Mouse (Mus musculus): ENCODE measurements around the gene Zfp362. TPM values are rescaled to one million over a fixed set of nuclear protein-coding genes. Genes with fewer than 3 reads are reported as not detected.

Zfp362 gene
- polyA plus RNA-seq, 1 experiment from 2014 or later: 19.9 TPM

- ChIA-PET POLR2A (interaction anchor here (1.7 kb wide), 1 partner anchor 9 kb away, joined by 6 read pairs; no protein-coding TSS in a partner anchor), CTCF (interaction anchor here (1.1 to 2.2 kb wide), 2 partner anchors 9 to 92 kb away, joined by 3 to 6 read pairs; no protein-coding TSS in a partner anchor)
- DNase-seq (ENCODE audit: low read depth, low spot score) (no peak), ATAC-seq (no peak)
- TF ChIP-seq CTCF (IDR thresholded peaks at IDR 0.05): no peak
- in situ Hi-C loops (cut with MboI; ENCODE audit: low pct_unique_long_range_greater_than_20kb): no loop called here
- H3K27me3 ChIP-seq: no peaks in the 10 kb centered on the region
These were observed 2.3 kb downstream of the Zfp362 start for GRCm38 (mm10) chr4:128803569-128803968.

- ATAC-seq (no peak), DNase-seq (ENCODE audit: low read depth, low spot score) (no peak)
- ChIA-PET CTCF (no interaction called here), POLR2A (no interaction called here)
- no peak for TF ChIP-seq CTCF (IDR thresholded peaks at IDR 0.05)
- no peaks in the 10 kb centered on the region for H3K27me3 ChIP-seq
- in situ Hi-C loops (cut with MboI; ENCODE audit: low pct_unique_long_range_greater_than_20kb): no loop called here
These were observed 4.0 kb downstream of the Zfp362 start for GRCm38 (mm10) chr4:128801675-128802465.

- DNase-seq (ENCODE audit: low read depth, low spot score) (no peak), ATAC-seq (no peak)
- in situ Hi-C loops (cut with MboI; ENCODE audit: low pct_unique_long_range_greater_than_20kb): no loop called here
- no peaks in the 10 kb centered on the region for H3K27me3 ChIP-seq
- ChIA-PET POLR2A (no interaction called here), CTCF (no interaction called here)
- no peak for TF ChIP-seq CTCF (IDR thresholded peaks at IDR 0.05)
These were observed 9.1 kb downstream of the Zfp362 start for GRCm38 (mm10) chr4:128796788-128797187.

- ChIA-PET POLR2A (interaction anchor here (0.6 kb wide), 1 partner anchor 42 kb away, joined by 3 read pairs; no protein-coding TSS in a partner anchor), CTCF (no interaction called here)
- no peak for DNase-seq (ENCODE audit: low read depth, low spot score)
These were observed 10.2 kb downstream of the Zfp362 start for GRCm38 (mm10) chr4:128795596-128795995.

GRCm38 (mm10) chr4:128794198-128794597, 11.6 kb downstream of the Zfp362 start:
- POLR2A ChIA-PET: interaction anchor here (0.8 to 1.6 kb wide), 3 partner anchors 10 to 35 kb away, joined by 3 to 6 read pairs (median 6); no protein-coding TSS in a partner anchor
- CTCF ChIA-PET: interaction anchor here (1.8 kb wide), 1 partner anchor 10 kb away, joined by 6 read pairs; no protein-coding TSS in a partner anchor
- in situ Hi-C loops (cut with MboI; ENCODE audit: low pct_unique_long_range_greater_than_20kb): no loop called here
- DNase-seq (ENCODE audit: low read depth, low spot score) (no peak), ATAC-seq (no peak)
- no peak for TF ChIP-seq CTCF (IDR thresholded peaks at IDR 0.05)
- no peaks in the 10 kb centered on the region for H3K27me3 ChIP-seq

More at GRCm38 (mm10) chr4:128795596-128795995, 10.2 kb downstream of the Zfp362 start:
- in situ Hi-C loops (cut with MboI; ENCODE audit: low pct_unique_long_range_greater_than_20kb): no loop called here
- no peaks in the 10 kb centered on the region for H3K27me3 ChIP-seq
- ATAC-seq: no peak
- TF ChIP-seq CTCF (IDR thresholded peaks at IDR 0.05): no peak

GRCm38 (mm10) chr4:128793710-128794109, 12.1 kb downstream of the Zfp362 start:
- DNase-seq (ENCODE audit: low read depth, low spot score) (peak; percentile 59), ATAC-seq (peak; percentile 66)
- ChIA-PET POLR2A (interaction anchor here (0.8 to 1.6 kb wide), 3 partner anchors 11 to 34 kb away, joined by 3 to 6 read pairs (median 6); no protein-coding TSS in a partner anchor), CTCF (interaction anchor here (1.8 kb wide), 1 partner anchor 10 kb away, joined by 6 read pairs; no protein-coding TSS in a partner anchor)
- no peak for TF ChIP-seq CTCF (IDR thresholded peaks at IDR 0.05)
- in situ Hi-C loops (cut with MboI; ENCODE audit: low pct_unique_long_range_greater_than_20kb): no loop called here
- H3K27me3 ChIP-seq: no peaks in the 10 kb centered on the region

- in situ Hi-C loops (cut with MboI; ENCODE audit: low pct_unique_long_range_greater_than_20kb): no loop called here
- ATAC-seq (no peak), DNase-seq (ENCODE audit: low read depth, low spot score) (no peak)
- no peak for TF ChIP-seq CTCF (IDR thresholded peaks at IDR 0.05)
- ChIA-PET CTCF (no interaction called here), POLR2A (no interaction called here)
- H3K27me3 ChIP-seq: no peaks in the 10 kb centered on the region
These were observed 16.2 kb downstream of the Zfp362 start for GRCm38 (mm10) chr4:128789646-128790045.

- POLR2A ChIA-PET: no interaction called here
- no peak for TF ChIP-seq CTCF (IDR thresholded peaks at IDR 0.05)
- CTCF ChIA-PET: no interaction called here
- in situ Hi-C loops (cut with MboI; ENCODE audit: low pct_unique_long_range_greater_than_20kb): no loop called here
- no peaks in the 10 kb centered on the region for H3K27me3 ChIP-seq
- DNase-seq (ENCODE audit: low read depth, low spot score) (no peak), ATAC-seq (no peak)
These were observed 17.7 kb downstream of the Zfp362 start for GRCm38 (mm10) chr4:128788108-128788507.

- in situ Hi-C loops (cut with MboI; ENCODE audit: low pct_unique_long_range_greater_than_20kb): no loop called here
- ChIA-PET CTCF (no interaction called here), POLR2A (no interaction called here)
- no peaks in the 10 kb centered on the region for H3K27me3 ChIP-seq
- TF ChIP-seq CTCF (IDR thresholded peaks at IDR 0.05): no peak
- ATAC-seq (no peak), DNase-seq (ENCODE audit: low read depth, low spot score) (no peak)
These were observed 18.6 kb downstream of the Zfp362 start for GRCm38 (mm10) chr4:128787023-128787939.

- in situ Hi-C loops (cut with MboI; ENCODE audit: low pct_unique_long_range_greater_than_20kb): no loop called here
- CTCF ChIA-PET: no interaction called here
These were observed 19.8 kb downstream of the Zfp362 start for GRCm38 (mm10) chr4:128785921-128786654.

More at GRCm38 (mm10) chr4:128785921-128786654, 19.8 kb downstream of the Zfp362 start:
- ATAC-seq: no peak
- POLR2A ChIA-PET: interaction anchor here (0.5 kb wide), 1 partner anchor 21 kb away, joined by 3 read pairs; no protein-coding TSS in a partner anchor
- no peak for TF ChIP-seq CTCF (IDR thresholded peaks at IDR 0.05)
- DNase-seq (ENCODE audit: low read depth, low spot score): no peak
- H3K27me3 ChIP-seq: no peaks in the 10 kb centered on the region

Data from Patski (cell line).